Mouse (Mus musculus) cerebellum, postnatal 10 days (tissue): ENCODE data around the gene H2afz.
"Not testable (repeated sequence)": the region's sequence is repeated elsewhere in the genome, so short reads cannot be mapped to it uniquely, and the experiment has no call there.

Experiments
- DNase-seq, 2 experiments: peaks; one replicate each; pipeline ENCODE4 v3.0.0; 2021; ENCODE audit warnings: mixed read lengths in 2 of 2

Gene H2afz

GRCm38 (mm10) chr3:137864988-137865982 lies 998 bp downstream of the H2afz start:
- peak; percentile 97 for DNase-seq

GRCm38 (mm10) chr3:137867133-137867436 lies 2.8 kb downstream of the H2afz start:
- no peak for DNase-seq

- DNase-seq: peak; percentile 73 to 77
These were observed 3.3 kb downstream of the H2afz start, which contains the start of gene Dnajb14 for GRCm38 (mm10) chr3:137867437-137868093. Gene Dnajb14, plus strand, starts transcription at chr3:137867675.

- DNase-seq: no peak
These were observed 4.0 kb downstream of the H2afz start for GRCm38 (mm10) chr3:137868094-137868913.

- no peak for DNase-seq
These were observed 5.1 kb downstream of the H2afz start for GRCm38 (mm10) chr3:137869395-137869794.

- DNase-seq: no peak
These were observed 15.0 kb downstream of the H2afz start for GRCm38 (mm10) chr3:137879313-137879712.

- DNase-seq: no peak
These were observed 15.9 kb downstream of the H2afz start for GRCm38 (mm10) chr3:137880109-137880748.

GRCm38 (mm10) chr3:137881093-137881492 lies 16.8 kb downstream of the H2afz start:
- DNase-seq: no peak

GRCm38 (mm10) chr3:137887961-137888360 lies 23.7 kb downstream of the H2afz start:
- DNase-seq: no peak

GRCm38 (mm10) chr3:137891089-137891488 lies 26.8 kb downstream of the H2afz start:
- peak; percentile 25 to 33 for DNase-seq

GRCm38 (mm10) chr3:137892118-137892517 lies 27.8 kb downstream of the H2afz start:
- DNase-seq: no peak

- DNase-seq: no peak
These were observed 29.5 kb downstream of the H2afz start for GRCm38 (mm10) chr3:137893789-137894188.

- DNase-seq: peak in 1 of 2 experiments; percentile 10
These were observed 30.9 kb downstream of the H2afz start for GRCm38 (mm10) chr3:137895196-137895595.

- no peak for DNase-seq
These were observed 32.1 kb downstream of the H2afz start for GRCm38 (mm10) chr3:137896386-137896785.

- DNase-seq: no peak
These were observed 32.6 kb downstream of the H2afz start for GRCm38 (mm10) chr3:137896867-137897266.

- no peak for DNase-seq
These were observed 33.4 kb downstream of the H2afz start for GRCm38 (mm10) chr3:137897685-137898084.

- DNase-seq: no peak
These were observed 35.9 kb downstream of the H2afz start for GRCm38 (mm10) chr3:137900149-137900548.

GRCm38 (mm10) chr3:137913093-137913492 lies 48.8 kb downstream of the H2afz start:
- no peak for DNase-seq

- DNase-seq: not testable (repeated sequence)
These were observed 50.3 kb downstream of the H2afz start for GRCm38 (mm10) chr3:137914567-137914966.
